Mouse (Mus musculus): ENCODE measurements around the gene H1f0.

DNA sequence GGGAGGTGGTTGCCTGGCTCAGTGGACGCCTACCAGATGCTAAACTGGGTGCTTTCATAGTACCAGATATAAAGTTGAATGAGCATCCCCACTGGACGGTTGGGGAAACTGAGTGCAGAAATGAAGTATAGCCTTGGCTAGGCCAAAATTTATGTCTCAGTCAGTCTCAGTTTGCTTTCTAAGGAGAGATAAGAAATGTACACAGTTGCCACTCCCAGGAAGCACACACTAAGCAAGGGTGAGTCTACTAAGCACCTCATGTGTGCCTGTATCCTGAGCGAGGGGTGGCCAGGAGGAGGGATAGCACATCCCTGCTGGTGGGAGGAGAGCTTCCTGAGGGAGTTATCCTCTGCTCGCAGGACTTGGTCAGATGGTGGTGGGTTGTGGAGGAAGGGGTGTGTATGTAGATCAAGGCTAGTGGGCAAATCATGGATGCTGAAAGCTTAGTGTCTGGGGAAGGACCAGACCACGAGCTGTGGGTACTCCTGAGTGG lies 43.9 kb upstream of the H1f0 start:
- TF ChIP-seq CTCF (IDR thresholded peaks at IDR 0.05; ENCODE audit: low read depth) (no peak), EP300 (IDR thresholded peaks at IDR 0.05; ENCODE audit: low read depth) (no peak)
